Mouse (Mus musculus) MEL (cell line): Measurements from ENCODE around the gene Pstpip1. TPM values are rescaled to one million over a fixed set of nuclear protein-coding genes. Genes with fewer than 3 reads are reported as not detected.

Source experiments
- DNase-seq: peaks from one replicate; pipeline ENCODE4 v3.0.0; 2011; ENCODE audit warnings: low read depth, low spot score
- H3K27ac ChIP-seq: 2 replicates; pipeline ENCODE4 v1.5.1; 2012; ENCODE audit warnings: low read depth, mild to moderate bottlenecking, control low read depth, low read length, moderate library complexity; ENCODE audit not compliant: control insufficient read depth
- H3K27me3 ChIP-seq, 2 experiments: fragments of 150-350 bp in 1 of 2; sonication (generic) in 1 of 2; 2 replicates each; pipeline ENCODE4 v1.6.1; 2012; ENCODE audit warnings: low read length in 2 of 2, mild to moderate bottlenecking in 2 of 2, improper control_type of control experiment in 1 of 2, moderate library complexity in 1 of 2; ENCODE audit not compliant: insufficient read depth in 2 of 2, control insufficient read depth in 1 of 2
- H3K36me3 ChIP-seq, 2 experiments: 2 replicates each; pipeline ENCODE4 v1.6.1; 2012 to 2014; ENCODE audit warnings: low read length in 2 of 2, improper control_type of control experiment in 1 of 2, inconsistent platforms in 1 of 2, mild to moderate bottlenecking in 1 of 2; ENCODE audit not compliant: insufficient read depth in 2 of 2, control insufficient read depth in 1 of 2
- H3K4me1 ChIP-seq, 2 experiments: fragments of 150-350 bp in 1 of 2; sonication (generic) in 1 of 2; 2 replicates each; pipeline ENCODE4 v1.6.1; 2012; ENCODE audit warnings: low read length in 2 of 2, improper control_type of control experiment in 1 of 2, mild to moderate bottlenecking in 1 of 2; ENCODE audit not compliant: insufficient read depth in 2 of 2, control insufficient read depth in 1 of 2
- H3K4me3 ChIP-seq, 2 experiments: fragments of 150-350 bp in 1 of 2; sonication (generic) in 1 of 2; 2 replicates each; pipeline ENCODE4 v1.5.1; 2012; ENCODE audit warnings: low read depth in 2 of 2, low read length in 2 of 2, mild to moderate bottlenecking in 2 of 2, moderate library complexity in 2 of 2, control low read depth in 1 of 2, improper control_type of control experiment in 1 of 2; ENCODE audit not compliant: control insufficient read depth in 1 of 2, insufficient read depth in 1 of 2
- H3K79me2 ChIP-seq: 2 replicates; pipeline ENCODE4 v1.6.1; 2012; ENCODE audit warnings: mild to moderate bottlenecking, low read length, moderate library complexity; ENCODE audit not compliant: control insufficient read depth, poor library complexity, insufficient read depth
- H3K9ac ChIP-seq: 2 replicates; pipeline ENCODE4 v1.6.1; 2012; ENCODE audit warnings: low read depth, mild to moderate bottlenecking, control low read depth, low read length, moderate library complexity; ENCODE audit not compliant: control insufficient read depth, poor library complexity, severe bottlenecking
- H3K9me3 ChIP-seq: fragments of 150-350 bp; sonication (generic); replicated peaks from 2 replicates; pipeline ENCODE4 v1.6.1; 2012; ENCODE audit warnings: mild to moderate bottlenecking, low read length, improper control_type of control experiment, moderate library complexity; ENCODE audit not compliant: insufficient read depth
- BHLHE40 ChIP-seq: IDR thresholded peaks from 2 replicates; pipeline ENCODE4 v1.6.1; 2012; ENCODE audit warnings: low read depth, mild to moderate bottlenecking, inconsistent platforms, low read length, improper control_type of control experiment, borderline replicate concordance
- CHD2 ChIP-seq: IDR thresholded peaks from 2 replicates; pipeline ENCODE4 v1.6.1; 2011; ENCODE audit warnings: low read length, improper control_type of control experiment
- CTCF ChIP-seq, 3 experiments: IDR thresholded peaks in 2 of 3; conservative IDR thresholded peaks in 1 of 3; 2 replicates each; pipeline ENCODE4 v1.5.1; 2011 to 2012; ENCODE audit warnings: low read length in 3 of 3, low read depth in 2 of 3, mild to moderate bottlenecking in 2 of 3, improper control_type of control experiment in 1 of 3, inconsistent platforms in 1 of 3, mixed read lengths in 1 of 3, moderate library complexity in 1 of 3; ENCODE audit not compliant: control insufficient read depth in 1 of 3, insufficient read depth in 1 of 3, poor library complexity in 1 of 3, severe bottlenecking in 1 of 3
- EP300 ChIP-seq, 2 experiments: IDR thresholded peaks; 2 replicates each; pipeline ENCODE4 v1.6.1; 2011; ENCODE audit warnings: improper control_type of control experiment in 2 of 2, low read length in 2 of 2, low read depth in 1 of 2, mild to moderate bottlenecking in 1 of 2
- ETS1 ChIP-seq: IDR thresholded peaks from 2 replicates; pipeline ENCODE4 v1.6.1; 2012; ENCODE audit warnings: low read depth, mild to moderate bottlenecking, inconsistent platforms, low read length, improper control_type of control experiment, moderate library complexity
- GABPA ChIP-seq: IDR thresholded peaks from 2 replicates; pipeline ENCODE4 v1.6.1; 2012; ENCODE audit warnings: low read depth, mild to moderate bottlenecking, inconsistent platforms, low read length, improper control_type of control experiment, moderate library complexity
- GATA1 ChIP-seq: IDR thresholded peaks from 2 replicates; pipeline ENCODE4 v1.6.1; 2011; ENCODE audit warnings: low read depth, low read length, improper control_type of control experiment
- HCFC1 ChIP-seq: IDR thresholded peaks from 2 replicates; pipeline ENCODE4 v1.6.1; 2012; ENCODE audit warnings: low read depth, mild to moderate bottlenecking, inconsistent platforms, low read length, improper control_type of control experiment, moderate library complexity
- JUND ChIP-seq: IDR thresholded peaks from 2 replicates; pipeline ENCODE4 v1.6.1; 2011; ENCODE audit warnings: low read depth, mild to moderate bottlenecking, improper control_type of control experiment, low read length
- MAZ ChIP-seq: IDR thresholded peaks from 2 replicates; pipeline ENCODE4 v1.6.1; 2012; ENCODE audit warnings: low read depth, mild to moderate bottlenecking, inconsistent platforms, low read length, improper control_type of control experiment
- MEF2A ChIP-seq: IDR thresholded peaks from 2 replicates; pipeline ENCODE4 v1.6.1; 2014; ENCODE audit warnings: low read depth, mild to moderate bottlenecking, inconsistent platforms, low read length, improper control_type of control experiment; ENCODE audit not compliant: poor library complexity, insufficient replicate concordance, severe bottlenecking; ENCODE audit errors: extremely low read depth
- MXI1 ChIP-seq: IDR thresholded peaks from 2 replicates; pipeline ENCODE4 v1.6.1; 2011; ENCODE audit warnings: mild to moderate bottlenecking, low read depth, low read length, improper control_type of control experiment
- NELFE ChIP-seq: IDR thresholded peaks from 2 replicates; pipeline ENCODE4 v1.6.1; 2011; ENCODE audit warnings: low read depth, low read length, improper control_type of control experiment
- NRF1 ChIP-seq: IDR thresholded peaks from 2 replicates; pipeline ENCODE4 v1.6.1; 2014; ENCODE audit warnings: low read depth, mild to moderate bottlenecking, inconsistent platforms, low read length, improper control_type of control experiment, moderate library complexity; ENCODE audit not compliant: poor library complexity, insufficient read depth, severe bottlenecking
- POLR2AphosphoS5 ChIP-seq: IDR thresholded peaks from 2 replicates; pipeline ENCODE4 v1.6.1; 2012; ENCODE audit warnings: low read depth, borderline replicate concordance, mild to moderate bottlenecking, inconsistent platforms, low read length, moderate library complexity, mixed read lengths
- SIN3A ChIP-seq: IDR thresholded peaks from 2 replicates; pipeline ENCODE4 v1.6.1; 2012; ENCODE audit warnings: low read length, improper control_type of control experiment, inconsistent platforms
- SMC3 ChIP-seq: IDR thresholded peaks from 2 replicates; pipeline ENCODE4 v1.6.1; 2011; ENCODE audit warnings: low read depth, low read length, improper control_type of control experiment
- TAL1 ChIP-seq: IDR thresholded peaks from 2 replicates; pipeline ENCODE4 v1.6.1; 2012; ENCODE audit warnings: mild to moderate bottlenecking, inconsistent platforms, low read length, moderate library complexity, mixed read lengths
- TBP ChIP-seq: IDR thresholded peaks from 2 replicates; pipeline ENCODE4 v1.8.0; 2011; ENCODE audit warnings: low read depth, low read length, improper control_type of control experiment
- UBTF ChIP-seq: IDR thresholded peaks from 2 replicates; pipeline ENCODE4 v1.6.1; 2012; ENCODE audit warnings: low read depth, mild to moderate bottlenecking, inconsistent platforms, low read length, improper control_type of control experiment, moderate library complexity, borderline replicate concordance; ENCODE audit not compliant: insufficient read depth
- USF1 ChIP-seq: IDR thresholded peaks from 2 replicates; pipeline ENCODE4 v1.6.1; 2014; ENCODE audit warnings: low read depth, mild to moderate bottlenecking, inconsistent platforms, low read length, improper control_type of control experiment, moderate library complexity
- USF2 ChIP-seq, 2 experiments: IDR thresholded peaks; 2 replicates each; pipeline ENCODE4 v1.6.1; 2011 to 2012; ENCODE audit warnings: improper control_type of control experiment in 2 of 2, low read length in 2 of 2, borderline replicate concordance in 1 of 2, inconsistent platforms in 1 of 2, low read depth in 1 of 2, mild to moderate bottlenecking in 1 of 2; ENCODE audit not compliant: insufficient read depth in 1 of 2
- ZC3H11A ChIP-seq: IDR thresholded peaks from 2 replicates; pipeline ENCODE4 v1.6.1; 2012; ENCODE audit warnings: low read depth, mild to moderate bottlenecking, inconsistent platforms, low read length, improper control_type of control experiment
- ZKSCAN1 ChIP-seq: IDR thresholded peaks from 2 replicates; pipeline ENCODE4 v1.6.1; 2012; ENCODE audit warnings: low read depth, mild to moderate bottlenecking, inconsistent platforms, low read length, improper control_type of control experiment, moderate library complexity
- ZMIZ1 ChIP-seq: IDR thresholded peaks from 2 replicates; pipeline ENCODE4 v1.6.1; 2012; ENCODE audit warnings: low read depth, mild to moderate bottlenecking, inconsistent platforms, low read length, improper control_type of control experiment, moderate library complexity
- polyA plus RNA-seq, 2 experiments: library from polyadenylated mRNA; stranded (reverse) in 1 of 2; unstranded in 1 of 2; fragments of >175 nt in 1 of 2; fragments of >200 nt in 1 of 2; gene quantifications; 2 replicates each; pipeline versions ENCODE4 v1.2.1 to v1.2.4; 2012; ENCODE audit warnings: low replicate concordance in 2 of 2, low read depth in 1 of 2; ENCODE audit not compliant: insufficient read length in 2 of 2, insufficient read depth in 1 of 2, missing spikeins in 1 of 2
- total RNA-seq: library from RNA; depleted of rRNA; stranded (reverse); fragments of 300-350 nt; gene quantifications from 2 replicates; pipeline ENCODE4 v1.2.3, GENCODE M21; 2012

Gene Pstpip1
- total and polyA plus RNA-seq, 3 experiments: 0.04 to 0.22 TPM; not detected in 1

DNA sequence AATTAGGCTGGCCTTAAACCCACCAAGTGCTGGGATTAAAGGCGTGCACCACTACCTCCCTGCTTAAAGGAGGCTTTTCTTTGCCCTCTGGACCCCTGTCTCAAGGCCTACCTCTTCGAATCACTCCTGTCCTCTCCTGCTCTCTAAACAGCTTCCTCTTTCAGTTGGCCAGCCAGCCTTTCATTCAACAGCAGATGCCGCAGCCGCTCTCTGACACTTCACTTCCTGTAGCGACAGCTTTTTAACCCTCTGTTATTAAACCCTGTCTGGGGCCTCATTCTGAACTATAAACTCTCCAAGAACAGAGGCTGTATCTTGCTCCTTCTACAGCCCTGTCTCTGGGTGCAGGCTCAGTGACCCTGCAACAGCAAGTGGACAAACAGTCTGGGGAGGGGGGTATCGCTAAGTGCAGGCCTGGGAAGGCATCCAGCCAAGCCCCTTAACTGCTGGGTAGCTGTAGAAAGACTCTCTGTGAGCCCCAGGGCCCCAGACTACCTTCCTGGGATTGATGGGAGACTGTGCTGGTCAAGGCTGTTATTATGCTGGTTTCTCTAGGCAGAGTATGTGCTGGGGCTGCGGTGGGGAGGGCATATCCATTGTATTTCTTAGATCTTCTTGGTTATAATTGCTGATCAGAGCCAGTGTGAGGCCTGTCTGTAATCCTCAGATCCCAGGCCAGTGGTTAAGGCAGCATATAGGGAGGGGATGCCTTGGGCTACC is 13.7 kb upstream of the Pstpip1 start:
- Histone ChIP-seq H3K4me3 (no peak overlapping the region), H3K79me2 (no peaks in the 10 kb centered on the region), H3K27ac (no peak overlapping the region), H3K36me3 (no peaks in the 10 kb centered on the region), H3K9me3 (no peaks in the 10 kb centered on the region), H3K27me3 (no peaks in the 10 kb centered on the region), H3K9ac (no peak overlapping the region), H3K4me1 (peaks cover 0 to 3% of the 10 kb centered on the region in 2 experiments; a peak in 1 of 4 replicates)
- DNase-seq: peak; percentile 37
- TF ChIP-seq TBP: no peak
- no peak for TF ChIP-seq TAL1
- no peak for TF ChIP-seq UBTF
- no peak for TF ChIP-seq EP300 (IDR thresholded peaks at IDR 0.05; ENCODE audit: low read depth in 1 of 2, low read length in 2 of 2)
- TF ChIP-seq POLR2AphosphoS5: no peak
- no peak for TF ChIP-seq GABPA
- TF ChIP-seq USF1: no peak
- TF ChIP-seq NRF1: no peak
- no peak for TF ChIP-seq CHD2
- no peak for TF ChIP-seq GATA1
- no peak for TF ChIP-seq CTCF (IDR thresholded peaks at IDR 0.05 in 2 of 3, conservative IDR thresholded peaks at IDR 0.05 in 1 of 3; ENCODE audit: control insufficient read depth in 1 of 3, insufficient read depth in 1 of 3, low read depth in 2 of 3, low read length in 3 of 3, poor library complexity in 1 of 3, severe bottlenecking in 1 of 3)
- no peak for TF ChIP-seq ZMIZ1
- no peak for TF ChIP-seq ZKSCAN1
- TF ChIP-seq SMC3: no peak

DNA sequence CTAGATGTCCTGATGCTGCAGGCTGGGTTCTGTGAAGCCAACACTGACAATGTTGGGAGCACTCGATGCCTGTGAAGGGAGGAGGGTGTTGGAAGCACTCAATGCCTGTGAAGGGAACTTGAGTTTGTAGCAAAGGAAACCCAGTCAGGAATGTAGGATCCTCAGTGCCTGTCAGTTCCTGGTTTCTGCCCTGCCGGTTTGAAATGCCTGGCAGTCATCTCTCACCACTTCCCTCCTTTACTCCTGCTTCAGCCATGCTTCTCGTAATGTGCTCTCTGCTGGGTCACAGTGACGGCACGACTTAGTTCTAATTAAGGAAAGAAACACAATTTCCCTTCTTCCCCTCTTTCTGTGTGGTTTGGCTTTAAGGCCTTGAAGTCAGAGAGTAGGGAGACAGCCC is 10.2 kb upstream of the Pstpip1 start:
- Histone ChIP-seq H3K4me1 (peaks cover 0 to 3% of the 10 kb centered on the region in 2 experiments; a peak in 1 of 4 replicates), H3K79me2 (no peaks in the 10 kb centered on the region), H3K27me3 (no peaks in the 10 kb centered on the region), H3K9ac (no peak overlapping the region), H3K9me3 (no peaks in the 10 kb centered on the region), H3K36me3 (no peaks in the 10 kb centered on the region), H3K4me3 (no peak overlapping the region), H3K27ac (no peak overlapping the region)
- no peak for DNase-seq
- TF ChIP-seq USF2 (IDR thresholded peaks at IDR 0.05; ENCODE audit: borderline replicate concordance in 1 of 2, insufficient read depth in 1 of 2, low read depth in 1 of 2, low read length in 2 of 2): no peak
- TF ChIP-seq MXI1: no peak
- no peak for TF ChIP-seq SIN3A
- TF ChIP-seq ZC3H11A: no peak
- TF ChIP-seq JUND: no peak
- no peak for TF ChIP-seq ZKSCAN1
- no peak for TF ChIP-seq MEF2A
- no peak for TF ChIP-seq MAZ
- no peak for TF ChIP-seq NELFE
- no peak for TF ChIP-seq HCFC1
- TF ChIP-seq BHLHE40: no peak
- no peak for TF ChIP-seq ETS1
